Mouse (Mus musculus) CD8-positive naive resting alpha-beta T cell, adult 2 months (primary cell): Measurements from ENCODE around the gene Gm21425.
"Not testable (repeated sequence)": the region's sequence is repeated elsewhere in the genome, so short reads cannot be mapped to it uniquely, and the experiment has no call there.

Source experiments
- DNase-seq, 2 experiments: peaks; one replicate each; pipeline ENCODE4 v3.0.0; 2022; ENCODE audit warnings: low read depth in 2 of 2, low spot score in 2 of 2

Gene Gm21425

DNA sequence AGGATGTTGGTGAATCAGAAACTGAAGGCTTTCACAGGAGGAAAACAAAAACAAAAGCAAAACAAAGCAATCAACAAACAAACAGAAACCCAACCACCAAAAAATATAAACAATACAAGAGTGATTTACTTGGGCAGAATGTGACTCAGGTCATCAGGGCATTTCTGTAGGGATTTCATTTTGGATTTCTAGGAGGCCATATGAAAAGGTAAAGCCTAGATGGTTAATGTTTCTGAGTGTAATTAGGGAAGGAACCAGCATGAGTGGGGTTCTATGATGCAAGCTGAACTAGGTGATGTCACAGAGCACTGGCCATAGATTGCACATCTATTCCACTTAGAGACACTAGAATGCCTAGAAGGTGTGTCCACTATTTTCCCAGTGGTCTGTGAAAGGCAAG, at the start of gene Gm21425:
TSS of gene Gm21425 (plus strand) at position 301 of the 400 bp plus-strand sequence.
- DNase-seq: not testable (repeated sequence)

DNA sequence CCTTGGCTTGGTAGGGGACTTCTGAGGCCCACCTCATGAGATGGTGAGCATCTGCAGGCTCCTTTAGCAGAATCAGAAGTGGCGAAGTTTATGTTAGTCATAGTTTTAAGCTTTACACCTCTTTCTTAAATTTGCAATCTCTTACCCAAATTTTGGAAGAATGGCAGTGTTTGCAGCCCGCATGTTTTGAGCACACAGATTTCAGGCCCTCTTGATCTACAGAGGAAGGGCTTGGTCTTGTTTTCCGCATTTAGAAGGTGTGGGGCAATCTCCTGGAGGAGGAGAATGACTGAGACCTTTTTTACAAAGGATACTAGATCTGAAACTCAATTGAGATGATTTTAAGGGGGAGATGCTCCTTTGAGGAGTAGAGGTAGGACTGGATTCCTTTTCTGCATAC, 28.4 kb upstream of the Gm21425 start, which contains the start of gene Gm21891:
TSS of gene Gm21891 (minus strand) at position 101 of the 400 bp plus-strand sequence.
- not testable (repeated sequence) for DNase-seq
